Mouse (Mus musculus): ENCODE measurements around the gene Gpr152.

GRCm38 (mm10) chr19:4148491-4148806 is 8.9 kb downstream of the Gpr152 start, which contains the start of gene Coro1b:
- no peak for TF ChIP-seq CTCF (IDR thresholded peaks at IDR 0.05; ENCODE audit: low read depth, low read length)
- TF ChIP-seq EP300 (IDR thresholded peaks at IDR 0.05; ENCODE audit: insufficient read depth, low read depth, low read length) = no peak
- TF ChIP-seq POLR2A (IDR thresholded peaks at IDR 0.05; ENCODE audit: insufficient read depth, low read length) = peak; percentile 16

Data from ES-Bruce4 (cell line).